Mouse (Mus musculus) G1E-ER4 (cell line): ENCODE data around the gene Oxa1l. TPM values are rescaled to one million over a fixed set of nuclear protein-coding genes. Genes with fewer than 3 reads are reported as not detected.

Source experiments
- GATA1 ChIP-seq: IDR thresholded peaks from one replicate; pipeline ENCODE4 v1.8.0; 2012; ENCODE audit warnings: low read length, inconsistent platforms
- polyA plus RNA-seq: library from polyadenylated mRNA; stranded (reverse); fragments of >175 nt; gene quantifications from 2 replicates; pipeline ENCODE4 v1.2.3, GENCODE M21; 2012

Oxa1l gene
- polyA plus RNA-seq, 1 experiment: 228 TPM

DNA sequence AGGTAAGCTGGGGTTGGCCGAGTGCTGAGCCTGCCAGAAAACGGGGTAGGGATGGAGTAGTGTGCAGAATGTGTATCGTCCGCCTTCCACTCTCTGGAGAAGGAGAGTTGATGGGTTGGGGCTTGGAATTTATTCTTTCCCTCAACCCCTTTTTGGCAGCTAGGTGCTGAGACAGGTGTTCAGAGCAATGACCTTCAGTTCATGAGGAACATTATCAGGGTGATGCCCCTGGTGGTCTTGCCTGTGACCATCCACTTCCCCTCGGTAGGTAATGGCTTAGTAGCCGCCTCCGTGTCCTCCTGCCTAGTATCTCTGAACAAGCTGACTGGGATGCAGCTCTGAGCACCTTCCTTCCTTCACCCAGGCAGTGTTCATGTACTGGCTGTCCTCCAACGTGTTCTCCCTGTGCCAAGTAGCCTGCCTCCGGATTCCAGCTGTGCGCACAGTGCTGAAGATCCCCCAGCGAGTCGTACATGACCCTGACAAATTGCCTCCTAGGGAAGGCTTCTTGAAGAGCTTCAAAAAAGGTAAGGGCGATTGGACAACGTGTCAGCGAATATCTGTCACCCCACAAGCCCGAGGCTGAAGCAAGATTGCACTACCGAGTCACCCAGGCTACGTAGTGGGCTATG lies 6.9 kb downstream of the Oxa1l start:
- TF ChIP-seq GATA1: no peak

DNA sequence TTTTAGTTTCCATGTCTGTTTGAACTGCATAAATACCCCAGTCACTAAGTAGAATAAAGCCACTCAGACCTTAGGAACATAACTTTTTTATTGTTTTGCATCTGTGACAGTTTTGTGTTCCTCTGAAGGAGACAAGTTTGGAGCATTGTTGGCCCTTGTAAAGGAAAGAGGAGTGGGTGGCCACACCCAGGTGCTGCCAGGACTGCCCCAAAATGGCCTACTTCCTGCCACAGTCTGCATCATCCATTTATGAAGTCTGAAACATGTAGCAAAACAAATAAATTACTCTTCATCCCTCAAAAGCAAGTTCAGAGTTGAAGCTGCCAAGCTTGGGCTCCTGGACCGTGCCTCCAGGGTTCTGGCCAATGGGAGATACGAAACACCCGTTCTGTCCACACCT lies 8.7 kb downstream of the Oxa1l start:
- TF ChIP-seq GATA1: no peak

DNA sequence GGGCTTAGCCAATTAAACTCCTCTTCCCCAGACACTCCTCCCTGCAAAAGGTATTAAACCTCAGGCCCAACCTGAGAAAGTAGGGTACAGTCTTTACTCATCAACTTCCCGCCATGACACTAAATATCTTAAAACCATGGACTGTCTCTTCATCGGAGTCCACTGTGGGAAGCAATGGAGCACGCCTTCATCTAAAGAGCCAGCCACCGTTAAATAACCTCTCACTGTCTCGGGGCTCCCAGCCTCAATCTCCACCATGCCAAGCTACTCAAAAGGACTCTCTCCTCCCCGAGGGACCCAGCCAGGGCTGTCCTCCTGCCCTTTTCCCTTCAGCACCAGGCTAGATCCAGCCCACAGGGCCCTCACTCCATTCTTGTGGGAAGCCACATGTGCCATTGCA lies 10.0 kb downstream of the Oxa1l start:
- no peak for TF ChIP-seq GATA1

DNA sequence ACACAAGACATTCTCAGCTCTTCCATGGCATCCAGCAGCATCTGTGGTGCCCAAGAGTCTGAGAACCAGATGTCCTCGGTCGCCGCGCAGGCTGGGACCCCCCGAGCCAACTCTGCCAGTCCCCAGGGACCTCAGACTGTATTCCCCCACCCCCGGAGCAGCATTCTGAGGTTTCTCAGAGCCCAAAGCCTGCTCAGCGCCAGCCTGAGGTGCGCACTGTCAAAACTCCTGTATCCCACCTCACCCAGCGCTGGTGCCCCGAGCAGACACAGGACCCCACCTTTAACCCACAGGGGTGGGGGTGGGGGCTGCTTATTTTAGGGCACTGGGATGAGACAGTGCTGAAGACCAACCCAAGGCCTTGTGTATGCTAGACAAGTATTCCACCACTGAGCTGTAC lies 10.8 kb downstream of the Oxa1l start:
- no peak for TF ChIP-seq GATA1

DNA sequence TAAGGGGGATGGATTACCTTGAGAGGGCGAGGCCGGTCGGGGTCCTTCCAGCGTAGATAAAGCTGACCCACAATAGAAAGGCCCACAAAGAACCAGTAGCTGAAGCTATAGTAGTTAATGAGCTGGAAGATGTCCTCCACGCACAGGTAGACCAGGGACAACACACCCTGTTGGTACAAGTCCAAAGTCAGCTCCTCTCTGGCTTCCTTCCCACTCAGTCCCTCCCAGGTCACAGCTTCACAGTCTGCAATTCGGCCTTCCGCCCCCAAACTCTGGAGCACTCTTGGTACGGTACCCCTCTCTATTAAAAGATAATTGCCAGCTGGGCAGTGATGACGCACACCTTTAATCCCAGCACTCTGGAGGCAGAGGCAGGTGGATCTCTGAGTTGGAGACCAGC lies 12.3 kb downstream of the Oxa1l start:
- no peak for TF ChIP-seq GATA1

DNA sequence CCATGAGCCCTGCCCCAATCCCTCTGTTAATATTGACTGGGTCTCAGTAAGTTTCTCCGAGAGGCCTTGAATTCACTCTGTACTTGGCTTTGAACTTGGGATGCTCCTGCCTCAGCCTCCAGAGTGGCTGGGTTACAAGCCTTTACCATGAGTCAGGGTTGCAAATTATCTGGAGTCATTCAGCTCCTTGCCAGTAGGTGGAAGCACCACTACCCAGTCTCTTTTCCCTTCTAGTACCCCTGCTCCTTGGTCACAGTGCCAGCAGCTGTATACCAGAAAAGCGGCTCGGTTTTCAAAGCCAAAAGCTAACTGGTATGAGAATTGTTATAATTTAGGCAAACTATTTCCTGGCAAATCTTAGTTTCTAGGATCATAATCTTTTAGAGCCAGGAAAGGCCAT lies 15.3 kb downstream of the Oxa1l start:
- TF ChIP-seq GATA1: no peak

DNA sequence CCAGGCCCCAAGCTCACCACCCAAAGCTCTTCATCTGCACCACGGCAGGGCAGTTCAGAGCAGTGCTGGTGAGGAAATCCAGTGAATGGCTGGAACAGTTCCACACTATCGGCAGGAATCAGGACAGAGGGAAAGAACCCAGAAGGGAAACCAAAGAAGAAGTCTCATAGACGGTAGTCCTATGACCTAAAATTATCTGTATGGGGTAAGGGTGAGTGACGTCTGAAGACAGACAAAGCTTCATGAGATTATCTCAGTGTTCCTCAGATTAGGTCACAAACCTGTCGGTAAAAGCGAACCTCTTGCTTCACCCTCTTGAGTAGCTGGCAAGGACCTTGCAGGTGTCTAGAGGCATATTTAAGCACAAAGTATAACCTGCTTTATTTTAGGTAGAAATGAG lies 16.5 kb downstream of the Oxa1l start:
- no peak for TF ChIP-seq GATA1

DNA sequence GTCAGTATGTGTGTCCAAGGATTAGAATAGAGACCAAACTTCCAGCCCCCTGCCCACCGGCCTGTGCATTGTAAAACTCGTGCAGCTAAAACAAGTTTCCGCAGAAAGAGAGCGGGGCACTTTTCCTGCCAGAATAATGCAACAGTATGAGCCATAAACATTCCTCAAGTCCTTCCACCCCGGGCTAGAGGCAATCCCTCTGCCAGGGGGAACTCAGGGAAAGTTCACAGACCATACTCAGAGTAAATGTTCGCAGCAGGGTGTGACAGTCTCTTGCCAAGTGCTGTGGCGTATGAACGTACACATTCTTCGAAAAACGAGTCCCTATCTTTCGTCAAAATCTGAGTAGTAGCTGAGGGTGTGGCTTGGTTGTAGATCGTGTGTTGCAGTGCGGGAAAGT lies 18.9 kb downstream of the Oxa1l start:
- no peak for TF ChIP-seq GATA1

DNA sequence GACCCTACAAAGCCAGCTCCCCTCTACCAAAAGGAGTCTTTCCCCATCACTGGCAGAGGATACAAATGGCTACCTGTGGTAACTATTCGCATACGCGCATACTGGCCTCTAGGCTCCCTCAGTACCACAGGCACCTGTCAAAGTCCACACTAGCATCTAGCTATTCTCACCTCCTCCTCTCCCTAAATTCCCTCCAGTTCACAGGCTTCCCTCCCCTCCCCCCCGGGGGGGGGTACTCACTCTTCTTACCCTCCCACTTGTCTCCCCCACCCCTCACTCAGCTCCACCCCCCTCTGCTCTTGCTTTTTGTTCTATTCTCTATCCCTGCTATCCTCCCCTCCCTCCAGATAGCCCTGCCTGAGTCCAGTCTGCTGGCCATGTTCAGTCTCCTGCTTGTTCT lies 20.0 kb downstream of the Oxa1l start:
- TF ChIP-seq GATA1: no peak

DNA sequence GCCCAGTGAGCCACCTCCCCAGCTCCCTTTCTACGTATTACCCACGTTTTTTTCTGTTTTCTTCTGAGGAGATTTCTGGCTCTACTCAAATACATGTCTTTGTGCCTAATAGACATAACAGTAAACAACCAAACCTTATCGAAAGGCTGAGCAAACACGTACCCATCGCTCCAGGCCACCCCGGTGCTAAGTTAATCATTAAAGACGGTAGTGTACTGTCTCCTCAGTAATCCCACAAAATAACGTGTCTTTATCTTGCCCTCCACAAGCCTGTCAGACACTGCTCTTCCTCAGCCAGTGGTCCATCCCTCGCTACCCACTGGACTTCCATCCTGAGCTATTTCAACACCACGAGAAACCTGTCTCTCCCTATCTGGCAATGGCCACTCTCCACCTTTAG lies 21.2 kb downstream of the Oxa1l start:
- no peak for TF ChIP-seq GATA1

DNA sequence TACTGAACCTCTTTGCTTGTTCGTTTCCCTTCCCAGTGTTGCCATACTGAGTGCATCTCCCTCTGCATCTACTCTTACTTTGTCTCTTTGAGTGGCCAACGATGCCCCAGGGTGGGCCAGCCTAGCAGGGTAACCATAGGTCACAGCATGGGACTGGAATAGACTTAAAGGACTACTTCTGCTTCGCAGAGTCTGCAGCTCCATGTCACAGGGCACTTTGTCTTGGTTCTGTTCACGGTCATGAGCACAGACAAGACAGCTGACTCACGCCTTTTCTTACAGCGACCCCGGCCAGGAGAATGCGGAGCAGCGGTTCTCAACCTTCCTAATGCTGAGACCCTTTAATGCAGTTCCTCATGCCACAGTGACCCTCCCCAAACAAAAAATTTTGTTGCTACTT lies 22.0 kb downstream of the Oxa1l start:
- TF ChIP-seq GATA1: no peak

DNA sequence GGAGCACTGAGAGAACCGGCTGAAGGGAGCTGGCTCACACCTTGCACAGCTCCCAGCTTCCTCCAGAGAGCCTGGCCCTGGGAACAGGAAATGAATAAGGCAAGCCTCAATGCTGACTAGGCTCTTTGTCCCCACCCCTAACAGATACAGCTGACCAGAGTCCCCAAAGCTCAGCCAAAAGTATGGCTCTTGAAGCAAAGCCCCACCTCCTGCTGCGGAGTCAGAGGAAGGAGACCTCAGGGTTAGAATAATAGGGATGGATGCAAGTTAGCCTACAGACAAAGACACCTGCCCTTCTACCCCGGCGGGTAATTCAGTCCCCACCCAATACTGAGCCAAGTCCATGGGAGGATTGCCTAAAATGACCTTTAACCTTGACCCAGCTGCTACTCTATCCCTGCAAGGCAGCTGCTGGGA lies 22.7 kb downstream of the Oxa1l start:
- no peak for TF ChIP-seq GATA1

DNA sequence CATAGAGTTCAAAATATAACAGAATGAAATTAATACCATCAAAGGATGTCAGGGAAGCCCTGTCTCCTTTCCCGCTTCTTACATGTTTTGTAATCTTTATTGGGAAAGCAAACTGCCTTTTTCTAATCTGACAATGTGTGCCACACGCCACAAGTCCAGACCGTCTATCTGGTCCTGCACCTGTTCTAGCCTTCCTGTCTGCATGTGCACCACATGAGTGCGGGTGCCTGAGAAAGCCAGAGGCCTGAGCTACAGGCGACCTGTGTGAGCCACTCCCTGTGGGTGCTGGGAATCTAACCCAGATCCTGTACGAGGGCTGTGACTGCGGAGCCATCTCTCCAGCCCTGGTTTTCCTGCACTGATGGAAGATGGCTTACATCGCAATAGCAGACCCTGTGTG lies 23.8 kb downstream of the Oxa1l start:
- no peak for TF ChIP-seq GATA1

DNA sequence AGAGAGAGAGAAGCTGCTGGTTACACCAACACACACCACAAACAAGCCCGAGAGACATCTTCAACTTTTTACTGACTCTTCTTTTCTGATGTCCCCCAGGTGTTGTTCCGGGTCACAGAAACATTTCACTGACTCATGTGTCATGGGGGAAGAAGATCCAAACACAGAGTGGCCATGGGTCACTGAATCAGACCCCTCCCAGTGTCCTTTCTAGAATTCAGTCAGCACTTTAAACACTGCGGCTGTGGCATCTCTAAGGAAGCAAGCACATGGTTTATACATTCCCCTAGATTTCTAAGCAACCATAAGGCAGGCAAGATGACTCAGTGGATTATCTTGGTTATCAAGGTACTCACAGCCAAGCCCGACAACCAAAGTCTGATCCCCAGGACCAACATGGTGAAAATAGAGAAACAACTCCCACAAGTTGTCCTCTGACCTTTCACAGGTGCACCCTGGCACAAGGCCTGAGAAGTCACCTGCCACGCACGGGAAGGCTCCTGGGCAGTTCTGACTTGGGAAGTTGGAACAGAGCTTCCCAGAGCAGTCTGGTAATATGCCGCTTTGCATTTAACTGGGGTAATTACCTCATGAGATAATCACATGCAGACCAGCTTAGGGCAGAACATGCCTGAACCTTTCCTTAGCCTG lies 25.5 kb downstream of the Oxa1l start:
- no peak for TF ChIP-seq GATA1

DNA sequence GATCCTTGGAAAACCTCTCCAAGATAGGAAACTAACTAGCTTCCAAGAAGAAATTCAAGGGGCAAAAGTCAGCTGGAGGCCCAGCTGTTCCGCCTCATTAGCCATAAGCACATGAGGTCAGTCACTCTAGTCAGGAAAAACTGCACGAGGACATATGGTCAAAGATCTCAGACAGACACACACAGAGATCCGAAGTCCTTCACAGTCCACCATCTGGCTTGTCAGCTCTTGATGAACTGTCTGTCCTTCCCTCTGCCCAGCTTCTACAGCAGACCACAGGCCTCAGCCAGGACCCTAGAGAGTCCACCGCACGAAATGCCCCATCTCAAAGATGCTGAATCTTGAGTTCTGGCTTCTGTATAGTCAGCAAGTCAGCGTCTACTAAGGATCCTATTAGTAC lies 26.9 kb downstream of the Oxa1l start:
- no peak for TF ChIP-seq GATA1

DNA sequence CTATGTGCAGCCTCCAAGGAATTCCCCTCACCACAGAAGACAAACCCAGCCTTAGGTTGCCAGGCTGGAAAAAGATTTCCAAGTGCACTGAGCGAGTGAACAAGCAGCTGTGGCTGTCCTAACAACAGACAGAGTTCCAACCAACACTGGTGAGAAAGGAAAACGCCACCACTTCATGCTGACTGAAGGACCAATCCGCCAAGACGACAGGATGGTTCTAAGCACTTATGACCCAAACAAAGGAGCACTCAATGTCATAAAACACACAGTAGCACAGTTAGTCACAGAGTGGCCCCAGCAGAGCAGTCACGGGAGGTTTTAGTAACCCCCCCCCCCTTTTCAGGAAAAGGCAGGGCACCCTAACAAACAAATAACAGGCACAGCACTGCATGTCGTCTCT lies 30.2 kb downstream of the Oxa1l start:
- TF ChIP-seq GATA1: no peak

DNA sequence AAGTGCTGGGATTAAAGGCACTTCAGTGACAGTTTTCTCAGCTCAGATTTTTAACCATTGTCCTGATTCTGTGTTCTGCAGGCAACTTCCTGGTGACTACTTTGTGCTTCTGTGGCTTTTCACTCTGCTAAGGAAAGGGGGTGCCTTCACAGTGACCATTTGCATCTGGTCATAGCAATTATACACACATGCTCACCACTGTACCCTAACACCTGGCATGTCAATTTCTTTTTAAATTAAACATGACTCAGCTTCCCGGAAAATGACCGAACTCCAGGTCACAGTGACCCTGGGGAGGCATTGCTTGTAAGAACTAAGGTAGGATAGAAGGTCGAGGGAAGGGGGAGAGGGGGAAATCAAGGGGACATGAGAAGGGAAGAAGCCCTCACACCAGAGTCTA lies 33.2 kb downstream of the Oxa1l start:
- TF ChIP-seq GATA1: no peak

DNA sequence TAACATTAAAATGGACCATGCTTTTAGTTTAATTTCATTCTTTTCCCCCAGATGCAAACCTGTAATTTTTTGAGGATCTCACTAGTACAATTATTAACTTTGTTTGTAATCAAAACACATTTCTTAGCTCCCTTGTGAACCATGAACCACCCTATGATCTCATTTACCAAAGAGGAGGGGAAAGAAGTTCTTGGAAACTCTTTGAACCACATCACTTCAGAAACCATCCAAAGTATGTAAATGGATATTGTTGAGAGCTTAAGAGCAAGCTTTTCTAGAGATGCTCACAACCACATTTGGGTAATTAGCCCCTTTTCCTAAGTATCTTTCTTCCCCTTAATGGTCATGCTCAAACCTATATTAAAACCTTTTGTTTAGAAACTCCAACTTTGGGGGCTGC lies 33.7 kb downstream of the Oxa1l start:
- no peak for TF ChIP-seq GATA1
